Mouse (Mus musculus) v-Abl transformed pro-B cells (cell line): ENCODE results near the gene Sema4c.

ENCODE experiments used
- in situ Hi-C, 2 experiments: fragments of 400-800 bp; cut with MboI; formaldehyde crosslinking; loops; one replicate each; pipeline ENCODE4 v1.15.1; 2025; ENCODE audit not compliant: unreplicated experiment in 2 of 2

Gene Sema4c

GRCm38 (mm10) chr1:36559256-36559655 lies 1.1 kb upstream of the Sema4c start:
- in situ Hi-C loops, result no loop called here

- in situ Hi-C loops, result no loop called here
These were observed 615 bp downstream of the Sema4c start for GRCm38 (mm10) chr1:36557457-36558011.

- in situ Hi-C loops, result no loop called here
These were observed 1.3 kb downstream of the Sema4c start for GRCm38 (mm10) chr1:36556553-36557456.

- in situ Hi-C loops, result no loop called here
These were observed 2.3 kb downstream of the Sema4c start for GRCm38 (mm10) chr1:36555798-36556395.

GRCm38 (mm10) chr1:36554633-36555399 lies 3.3 kb downstream of the Sema4c start:
- in situ Hi-C loops, result loop anchor here in 1 of 2 experiments (5.0 kb wide), 2 partner anchors 77 to 692 kb away; no protein-coding TSS in a partner anchor

- in situ Hi-C loops, result loop anchor here in 1 of 2 experiments (5.0 kb wide), 2 partner anchors 80 to 695 kb away; no protein-coding TSS in a partner anchor
These were observed 5.6 kb downstream of the Sema4c start for GRCm38 (mm10) chr1:36552506-36552905.

GRCm38 (mm10) chr1:36551904-36552303 lies 6.2 kb downstream of the Sema4c start:
- in situ Hi-C loops, result loop anchor here in 1 of 2 experiments (5.0 kb wide), 2 partner anchors 80 to 695 kb away; no protein-coding TSS in a partner anchor

- in situ Hi-C loops, result loop anchor here in 1 of 2 experiments (5.0 kb wide), 2 partner anchors 82 to 697 kb away; no protein-coding TSS in a partner anchor
These were observed 7.9 kb downstream of the Sema4c start for GRCm38 (mm10) chr1:36550075-36550863.

GRCm38 (mm10) chr1:36549491-36549890 lies 8.7 kb downstream of the Sema4c start:
- in situ Hi-C loops, result loop anchor here (5.0 to 10.0 kb wide), 2 partner anchors 83 to 135 kb away; partner anchors contain the start of gene Fam178b (in 2 of the 2)

- in situ Hi-C loops, result loop anchor here (5.0 to 10.0 kb wide), 2 partner anchors 84 to 136 kb away; partner anchors contain the start of gene Fam178b (in 2 of the 2)
These were observed 9.4 kb downstream of the Sema4c start for GRCm38 (mm10) chr1:36548771-36549170.

- in situ Hi-C loops, result loop anchor here (5.0 to 10.0 kb wide), 2 partner anchors 84 to 137 kb away; partner anchors contain the start of gene Fam178b (in 2 of the 2)
These were observed 10.1 kb downstream of the Sema4c start for GRCm38 (mm10) chr1:36547981-36548598.

GRCm38 (mm10) chr1:36546888-36547471 lies 11.2 kb downstream of the Sema4c start, which contains the start of gene Ankrd39:
Gene Ankrd39, minus strand, starts transcription at chr1:36547445.
- in situ Hi-C loops, result loop anchor here (5.0 to 10.0 kb wide), 2 partner anchors 85 to 138 kb away; partner anchors contain the start of gene Fam178b (in 2 of the 2)

GRCm38 (mm10) chr1:36545845-36546600 lies 12.1 kb downstream of the Sema4c start:
- in situ Hi-C loops, result loop anchor here (5.0 to 10.0 kb wide), 2 partner anchors 86 to 139 kb away; partner anchors contain the start of gene Fam178b (in 2 of the 2)

- in situ Hi-C loops, result loop anchor here (5.0 to 10.0 kb wide), 2 partner anchors 87 to 139 kb away; partner anchors contain the start of gene Fam178b (in 2 of the 2)
These were observed 12.8 kb downstream of the Sema4c start for GRCm38 (mm10) chr1:36545382-36545781.

- in situ Hi-C loops, result loop anchor here (10.0 kb wide), 1 partner anchor 142 kb away; the partner anchor contains the start of gene Fam178b (in 2 of the 2)
These were observed 15.2 kb downstream of the Sema4c start for GRCm38 (mm10) chr1:36542925-36543324.

GRCm38 (mm10) chr1:36541844-36542243 lies 16.3 kb downstream of the Sema4c start:
- in situ Hi-C loops, result loop anchor here (10.0 kb wide), 1 partner anchor 143 kb away; the partner anchor contains the start of gene Fam178b (in 2 of the 2)

- in situ Hi-C loops, result loop anchor here (10.0 kb wide), 1 partner anchor 144 kb away; the partner anchor contains the start of gene Fam178b (in 2 of the 2)
These were observed 17.3 kb downstream of the Sema4c start for GRCm38 (mm10) chr1:36540807-36541206.
